Mouse (Mus musculus): ENCODE measurements around the gene Rer1. TPM values are rescaled to one million over a fixed set of nuclear protein-coding genes. Genes with fewer than 3 reads are reported as not detected.

Rer1 gene
- 103 and 130 TPM in 2 replicates for polyA plus RNA-seq (2015; fragmentation: Nextera tagmentation; extraction: Ambion mirVana)

DNA sequence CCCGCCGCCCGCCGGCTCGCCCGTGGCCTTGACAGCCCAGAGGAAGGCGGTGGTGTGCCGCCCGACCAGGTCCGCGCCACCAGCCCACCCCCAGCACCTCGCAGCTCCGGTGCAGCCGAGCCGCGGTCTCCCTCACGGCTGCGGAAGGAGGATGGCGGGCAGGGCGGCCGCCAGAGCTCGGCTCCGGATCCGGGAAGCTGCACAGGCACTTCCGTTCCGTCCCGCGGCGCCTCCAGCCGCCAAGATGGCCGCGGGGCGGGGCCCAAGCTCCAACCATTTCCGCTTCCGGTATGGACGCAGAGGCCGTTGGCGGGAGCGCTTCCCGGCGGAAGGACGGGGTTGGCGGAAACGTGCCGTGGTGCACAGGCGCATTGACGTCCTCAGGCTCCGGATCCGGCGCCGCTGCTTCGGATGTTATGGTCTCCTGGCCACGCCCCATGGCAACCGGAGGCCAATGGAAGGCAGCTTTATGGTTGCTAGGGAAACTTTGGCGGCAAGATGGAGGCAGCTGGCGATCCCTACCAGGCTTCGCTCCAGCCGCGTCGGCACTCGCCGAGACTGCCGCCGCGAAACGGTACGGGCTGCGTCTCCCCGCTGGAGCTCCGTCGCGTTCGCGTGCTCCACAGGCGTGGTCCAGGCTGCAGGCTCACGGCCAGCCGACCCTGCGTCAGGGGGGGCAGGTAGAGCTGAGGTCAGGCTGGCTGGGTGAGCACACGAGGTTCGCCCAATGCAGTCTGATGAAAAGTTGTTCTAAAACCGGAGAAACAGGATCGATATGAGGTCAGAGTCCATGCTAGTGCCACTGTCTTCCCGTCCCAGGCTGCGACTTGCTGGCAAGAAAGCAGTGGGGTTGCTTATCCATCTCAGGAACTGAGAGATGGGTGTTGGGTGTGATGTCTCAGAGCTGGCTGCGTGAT is at the start of gene Rer1, which contains the start of gene Morn1:
Rer1 (minus strand) TSS at position 275 of the 917 bp plus-strand sequence.
Morn1 (plus strand) TSS at position 470 of the 917 bp plus-strand sequence.

DNA sequence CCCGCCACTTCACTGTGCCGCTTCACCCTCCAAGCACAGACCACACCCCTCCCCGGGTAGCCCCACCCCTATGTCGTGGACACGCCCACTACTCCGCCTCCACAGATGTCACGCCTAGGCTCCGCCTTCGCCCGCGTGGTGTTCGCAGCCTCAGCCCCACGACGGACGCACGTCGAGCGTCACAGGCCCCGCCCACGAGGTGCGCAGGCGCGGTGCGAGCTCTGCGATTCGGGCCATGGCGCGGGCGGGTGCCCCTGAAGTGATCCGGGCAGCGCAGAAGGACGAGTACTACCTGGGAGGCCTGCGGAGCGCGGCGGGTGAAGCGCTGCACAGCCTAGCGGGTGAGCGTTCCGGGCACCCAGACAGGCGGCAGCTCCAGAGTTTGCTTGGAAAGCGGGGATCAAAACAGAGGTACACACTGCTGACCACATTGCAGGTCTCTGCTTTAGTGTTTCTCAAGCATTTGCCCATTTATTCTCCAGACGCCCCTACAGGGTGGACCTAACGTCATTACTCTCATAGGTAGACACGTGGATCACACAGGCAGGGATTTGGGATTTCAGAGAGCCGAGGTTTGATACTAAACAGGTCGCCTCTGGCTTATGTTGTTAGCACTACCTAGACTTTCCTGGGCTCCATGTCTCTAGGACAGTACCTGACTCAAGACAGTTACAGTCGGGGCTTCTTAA is 19.2 kb downstream of the Rer1 start, which contains the start of gene Pex10:
Pex10 (plus strand) TSS at position 183 of the 689 bp plus-strand sequence.

DNA sequence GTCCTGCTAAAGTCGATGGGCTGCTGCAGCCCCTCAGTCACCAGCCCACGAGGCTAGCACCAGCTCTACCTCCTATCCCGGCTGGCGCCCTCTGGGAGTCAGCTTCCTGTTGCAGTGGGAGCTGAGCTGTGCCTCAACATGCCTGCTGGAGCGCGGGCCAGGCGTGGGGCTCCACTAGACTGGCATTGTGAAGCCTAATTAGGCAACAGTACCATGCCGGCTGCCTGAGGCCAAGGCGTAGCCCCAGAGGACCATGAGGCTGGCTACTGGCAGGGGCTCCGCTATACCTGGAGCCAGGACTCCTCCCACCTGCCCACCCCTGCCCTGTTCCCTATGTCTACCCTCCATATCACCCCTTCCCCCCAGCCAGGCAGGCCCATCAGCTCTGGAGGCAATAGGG is 29.5 kb downstream of the Rer1 start, which contains the start of gene Plch2:
Plch2 (minus strand) TSS at position 61 of the 400 bp plus-strand sequence.

Other genes with a start within 250 kb of the Rer1 start
- gene Ttc34, start 248.9 kb downstream of the Rer1 start, polyA plus RNA-seq (2015; fragmentation: Nextera tagmentation; extraction: Ambion mirVana): 0.13 TPM in 1 of 2 replicates, not detected in the other
- gene Mmel1, start 216.8 kb downstream of the Rer1 start, polyA plus RNA-seq (2015; fragmentation: Nextera tagmentation; extraction: Ambion mirVana): 0.40 and 0.54 TPM in 2 replicates
- 138 and 161 TPM in 2 replicates for gene Fam213b, start 187.2 kb downstream of the Rer1 start, polyA plus RNA-seq (2015; fragmentation: Nextera tagmentation; extraction: Ambion mirVana)
- gene Tnfrsf14, start 157.8 kb downstream of the Rer1 start, polyA plus RNA-seq (2015; fragmentation: Nextera tagmentation; extraction: Ambion mirVana): 0.68 and 0.77 TPM in 2 replicates
- gene Hes5, start 125.5 kb downstream of the Rer1 start, polyA plus RNA-seq (2015; fragmentation: Nextera tagmentation; extraction: Ambion mirVana): not detected in 2 replicates
- gene Pank4, start 122.3 kb downstream of the Rer1 start, polyA plus RNA-seq (2015; fragmentation: Nextera tagmentation; extraction: Ambion mirVana): 20.9 and 25.5 TPM in 2 replicates
- 0.51 TPM in 1 of 2 replicates, not detected in the other for gene Plch2, start 29.6 kb downstream of the Rer1 start, polyA plus RNA-seq (2015; fragmentation: Nextera tagmentation; extraction: Ambion mirVana)
- 17.0 and 17.5 TPM in 2 replicates for gene Pex10, start 19.4 kb downstream of the Rer1 start, polyA plus RNA-seq (2015; fragmentation: Nextera tagmentation; extraction: Ambion mirVana)
- 2.4 and 2.6 TPM in 2 replicates for gene Morn1, start 195 bp upstream of the Rer1 start, polyA plus RNA-seq (2015; fragmentation: Nextera tagmentation; extraction: Ambion mirVana)
- gene Ski, start 136.2 kb upstream of the Rer1 start, polyA plus RNA-seq (2015; fragmentation: Nextera tagmentation; extraction: Ambion mirVana): 15.6 and 16.5 TPM in 2 replicates
- 68.4 and 75.7 TPM in 2 replicates for gene Faap20, start 163.4 kb upstream of the Rer1 start, polyA plus RNA-seq (2015; fragmentation: Nextera tagmentation; extraction: Ambion mirVana)